Mouse (Mus musculus) adrenal gland, adult (tissue): ENCODE measurements around the gene Dvl2.

Experiments used
- DNase-seq, 2 experiments: peaks; one replicate each; pipeline ENCODE4 v3.0.0; 2022 to 2023; ENCODE audit warnings: low spot score in 1 of 2; ENCODE audit not compliant: inconsistent age in 2 of 2

The Dvl2 gene

DNA sequence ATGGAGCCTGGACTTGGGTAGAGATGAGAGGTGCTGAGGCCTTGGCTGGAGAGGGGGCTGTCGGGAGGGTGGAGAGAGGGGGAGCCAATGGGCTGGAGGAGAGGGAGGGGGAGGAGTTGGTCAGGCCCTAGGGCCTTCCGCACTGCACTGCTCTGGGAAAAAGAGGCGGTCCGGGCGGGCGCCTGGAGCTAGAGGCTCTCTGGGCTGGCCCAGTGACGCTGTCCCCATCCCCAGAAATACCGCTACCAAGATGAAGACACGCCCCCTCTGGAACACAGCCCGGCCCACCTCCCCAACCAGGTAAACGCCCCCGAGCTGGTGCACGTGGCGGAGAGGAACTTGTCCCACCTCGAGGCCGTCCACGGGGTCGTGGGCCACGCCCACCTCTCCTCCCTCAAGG, 26.3 kb downstream of the Dvl2 start:
- DNase-seq = no peak

DNA sequence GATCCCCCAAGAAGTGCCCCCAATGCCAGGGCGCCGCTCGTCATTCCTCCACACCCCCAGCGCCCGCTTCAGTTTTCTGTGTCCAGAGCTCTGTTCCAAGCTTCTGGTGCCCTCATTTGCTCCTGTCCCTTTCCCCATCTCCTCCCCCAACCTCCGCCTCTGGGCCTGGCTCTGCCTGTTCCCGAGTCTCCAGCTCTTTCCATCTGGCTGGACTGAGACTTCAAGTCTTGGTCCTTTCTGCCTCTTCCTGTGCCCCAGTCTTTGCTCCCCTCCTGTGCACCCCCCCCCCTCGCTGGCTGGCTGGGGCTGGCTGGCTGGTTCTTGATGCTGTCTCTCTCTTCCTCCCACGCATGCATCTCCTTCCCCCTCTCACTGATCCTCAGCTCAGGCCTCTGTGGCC, 27.0 kb downstream of the Dvl2 start:
- DNase-seq = no peak

GRCm38 (mm10) chr11:70028401-70029129, 28.2 kb downstream of the Dvl2 start:
- DNase-seq = no peak

- peak; percentile 67 to 77 for DNase-seq
Observed at GRCm38 (mm10) chr11:70029130-70029801, 28.9 kb downstream of the Dvl2 start.

DNA sequence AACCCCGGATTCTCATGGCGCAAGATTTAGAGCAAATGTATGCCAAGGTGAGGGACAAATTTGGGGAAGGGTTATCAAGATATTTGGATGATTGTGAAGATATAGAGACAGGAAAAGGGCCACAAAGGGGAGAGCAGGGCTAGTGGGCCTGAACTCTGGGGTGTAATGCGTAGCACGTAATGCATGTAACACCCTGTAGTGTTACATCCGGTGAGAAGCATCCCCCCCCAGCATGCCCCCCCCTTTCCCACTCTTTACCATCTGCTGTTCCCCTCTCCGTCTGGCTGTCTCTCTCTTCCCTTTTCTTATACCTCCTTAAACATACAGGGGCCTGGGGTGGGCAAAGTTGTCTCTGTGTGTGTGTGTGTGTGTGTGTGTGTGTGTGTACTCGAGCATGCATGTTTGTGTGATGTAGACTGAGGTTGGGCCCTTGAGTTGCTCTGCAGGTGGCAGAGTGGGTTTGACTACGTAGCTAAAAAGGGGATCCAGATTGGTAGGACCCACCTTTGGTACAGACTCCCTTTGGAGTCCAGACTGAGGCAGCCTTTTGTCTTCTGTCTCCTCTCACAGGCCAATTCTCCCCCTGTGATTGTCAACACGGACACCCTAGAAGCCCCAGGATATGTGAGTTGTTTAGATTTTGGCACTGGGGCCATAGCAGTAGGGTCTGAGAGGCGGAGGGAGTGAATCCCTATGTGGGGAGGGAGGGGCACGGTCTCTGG, 29.6 kb downstream of the Dvl2 start:
- DNase-seq = no peak

DNA sequence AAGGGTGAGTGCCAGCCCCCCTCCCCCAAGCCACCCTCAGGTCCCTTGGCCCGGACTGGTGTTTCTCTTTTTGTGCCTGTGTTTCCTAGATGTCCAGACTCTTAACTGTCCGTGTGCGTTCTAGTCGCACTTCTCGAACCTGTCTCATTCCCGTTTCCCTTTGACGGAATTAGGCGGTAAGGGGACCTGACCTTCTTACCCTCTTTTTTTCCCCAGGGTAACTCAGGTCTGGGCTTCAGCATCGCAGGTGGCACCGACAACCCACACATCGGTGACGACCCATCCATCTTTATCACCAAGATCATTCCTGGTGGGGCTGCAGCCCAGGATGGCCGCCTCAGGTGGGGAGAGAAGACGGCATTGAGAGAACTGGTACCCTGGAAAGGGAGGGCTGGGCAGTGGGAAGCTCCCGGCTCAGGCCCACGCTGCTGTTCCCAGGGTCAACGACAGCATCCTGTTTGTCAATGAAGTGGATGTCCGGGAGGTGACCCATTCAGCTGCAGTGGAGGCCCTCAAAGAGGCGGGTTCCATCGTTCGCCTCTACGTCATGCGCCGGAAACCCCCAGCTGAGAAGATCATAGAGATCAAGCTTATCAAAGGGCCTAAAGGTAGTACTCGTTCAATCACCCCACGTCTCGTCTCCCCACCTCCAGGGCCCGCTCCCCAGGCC, 30.4 kb downstream of the Dvl2 start:
- no peak for DNase-seq

- no peak for DNase-seq
Observed at GRCm38 (mm10) chr11:70031321-70031670, 30.9 kb downstream of the Dvl2 start.

DNA sequence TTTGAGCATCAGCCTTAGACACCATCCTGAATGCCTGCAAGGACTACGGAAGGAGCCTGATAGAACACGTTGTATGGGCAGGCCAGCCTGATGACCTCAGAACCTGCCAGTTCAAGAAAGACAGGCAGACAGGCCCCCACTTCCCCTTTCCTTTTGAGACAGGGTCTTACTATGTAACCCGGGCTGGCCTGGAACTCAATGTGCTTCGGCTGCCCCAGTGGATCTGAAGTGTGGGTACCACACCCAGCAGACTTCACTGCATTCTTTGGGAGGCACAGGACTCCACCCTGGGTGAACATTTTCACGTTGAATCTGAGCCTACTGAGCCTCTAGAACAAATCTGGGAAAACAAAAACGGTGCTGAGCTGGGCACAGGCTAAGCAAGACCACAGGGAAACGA, 37.8 kb downstream of the Dvl2 start:
- DNase-seq = no peak

- DNase-seq = no peak
Observed at GRCm38 (mm10) chr11:70039631-70040030, 39.2 kb downstream of the Dvl2 start.

DNA sequence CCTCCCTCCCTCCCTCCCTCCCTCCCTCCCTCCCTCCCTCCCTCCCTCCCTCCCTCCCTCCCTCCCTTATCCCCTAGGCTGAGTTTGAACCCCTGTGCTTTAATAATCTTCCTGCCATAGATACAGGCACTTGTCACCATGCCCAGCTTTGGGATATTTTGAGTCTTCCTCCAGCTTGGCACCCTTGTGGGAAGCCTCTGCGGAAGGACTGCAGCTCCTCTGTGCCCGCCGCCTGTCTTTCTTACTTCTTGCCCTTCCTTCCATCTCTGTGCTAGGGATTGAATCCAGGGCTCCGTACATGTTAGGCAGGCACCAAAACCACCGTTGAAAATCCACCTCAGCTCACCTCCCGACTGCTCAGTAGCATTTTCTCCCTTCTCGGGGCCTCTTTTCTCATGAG, 39.8 kb downstream of the Dvl2 start:
- no peak for DNase-seq

GRCm38 (mm10) chr11:70042309-70043085, 42.1 kb downstream of the Dvl2 start:
- no peak for DNase-seq

DNA sequence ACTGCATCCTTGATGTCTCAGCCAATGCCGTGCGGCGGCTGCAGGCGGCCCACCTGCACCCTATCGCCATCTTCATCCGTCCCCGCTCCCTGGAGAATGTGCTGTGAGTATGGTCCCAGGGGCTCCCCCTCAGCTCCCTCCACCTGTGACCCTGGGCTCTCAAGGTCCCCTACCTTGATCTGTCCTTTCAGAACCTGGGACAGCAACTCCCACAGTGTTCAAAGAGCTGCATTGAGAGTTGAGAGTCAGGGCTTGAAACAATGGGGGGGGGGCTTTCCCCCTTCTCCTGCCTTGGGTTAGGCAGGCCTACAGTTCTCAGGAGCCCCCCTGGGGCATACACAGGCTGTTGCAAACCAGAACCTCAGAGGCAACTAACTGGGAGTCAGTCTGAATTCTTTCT, 43.3 kb downstream of the Dvl2 start:
- no peak for DNase-seq

- DNase-seq = no peak
Observed at GRCm38 (mm10) chr11:70045435-70045834, 45.0 kb downstream of the Dvl2 start.

- DNase-seq = no peak
Observed at GRCm38 (mm10) chr11:70049366-70049765, 49.0 kb downstream of the Dvl2 start.

GRCm38 (mm10) chr11:70049816-70050215, 49.4 kb downstream of the Dvl2 start:
- DNase-seq = peak in 1 of 2 experiments; percentile 61

- no peak for DNase-seq
Observed at GRCm38 (mm10) chr11:70053156-70053555, 52.8 kb downstream of the Dvl2 start.

- no peak for DNase-seq
Observed at GRCm38 (mm10) chr11:70053898-70054570, 53.6 kb downstream of the Dvl2 start, which contains the start of gene Asgr1. TSS of gene Asgr1 (plus strand) at chr11:70054085.

DNA sequence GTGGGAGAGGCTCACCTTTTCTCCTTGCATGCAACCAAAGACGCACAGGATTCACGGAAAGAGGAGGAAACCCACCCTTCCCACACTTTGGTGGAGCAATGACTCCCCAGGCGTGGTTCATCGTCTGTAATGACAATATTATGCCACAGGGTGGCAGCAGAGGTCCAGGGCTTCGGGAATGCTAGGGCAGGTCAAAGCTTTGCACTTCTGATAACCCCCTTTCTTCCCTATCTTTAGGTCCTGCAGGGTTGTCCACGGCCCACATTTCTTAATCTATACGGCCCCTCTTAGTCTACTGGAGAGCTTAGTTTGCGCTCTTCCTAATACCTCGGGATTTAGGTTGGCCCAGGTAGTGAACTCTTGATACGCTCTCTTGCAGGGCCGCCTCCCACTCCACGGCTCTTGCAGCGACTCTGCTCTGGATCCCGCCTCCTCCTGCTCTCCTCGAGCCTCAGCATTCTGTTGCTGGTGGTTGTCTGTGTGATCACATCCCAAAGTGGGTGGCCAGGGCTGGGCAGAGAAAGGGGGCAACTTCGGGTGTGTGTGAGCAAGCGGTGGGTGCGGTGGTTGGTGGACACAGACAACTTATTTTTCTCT, 55.3 kb downstream of the Dvl2 start:
- peak; percentile 65 to 91 for DNase-seq

- DNase-seq = no peak
Observed at GRCm38 (mm10) chr11:70057805-70058204, 57.4 kb downstream of the Dvl2 start.

DNA sequence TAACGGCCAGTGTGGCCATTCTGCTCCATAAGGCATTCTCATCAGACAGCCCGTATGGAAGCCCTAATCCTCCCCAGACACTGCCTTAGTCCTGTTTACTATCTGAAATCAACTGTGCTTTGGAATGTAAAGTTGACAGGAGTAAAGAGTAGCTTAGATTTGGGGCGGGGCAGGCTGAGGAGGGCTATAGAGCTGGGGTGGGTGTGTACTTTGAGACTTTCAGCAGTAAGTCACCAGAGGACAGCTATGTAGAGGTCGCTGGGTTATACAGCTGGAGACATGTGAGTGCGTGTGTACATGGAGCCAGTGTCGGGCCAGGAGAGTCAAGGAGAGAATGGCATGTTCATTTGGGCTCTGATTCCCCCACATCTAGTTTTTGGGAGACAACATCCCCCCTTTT, 59.5 kb downstream of the Dvl2 start:
- no peak for DNase-seq
